Mouse (Mus musculus): ENCODE data around the gene Psen2.

Psen2 gene

DNA sequence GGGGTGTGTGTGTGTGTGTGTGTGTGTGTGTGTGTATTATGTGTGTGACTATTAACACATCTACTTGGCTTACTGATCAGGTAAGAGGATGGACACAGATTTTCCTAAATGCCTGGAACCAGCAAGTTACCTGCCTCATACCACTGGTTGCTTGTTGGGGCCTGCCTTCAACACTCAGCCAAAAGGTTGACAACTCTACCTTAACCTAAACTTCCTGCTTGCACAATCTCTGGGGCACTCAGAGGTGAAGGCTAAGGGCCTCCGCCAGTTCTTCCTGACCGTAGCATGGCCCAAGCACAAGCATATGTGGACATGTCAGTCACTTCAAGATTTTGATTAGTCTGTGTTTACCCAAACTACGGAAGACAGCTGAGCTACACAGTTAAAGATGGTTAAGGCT, 65.3 kb downstream of the Psen2 start:
- DNase-seq (ENCODE audit: low spot score in 2 of 2): no peak

DNA sequence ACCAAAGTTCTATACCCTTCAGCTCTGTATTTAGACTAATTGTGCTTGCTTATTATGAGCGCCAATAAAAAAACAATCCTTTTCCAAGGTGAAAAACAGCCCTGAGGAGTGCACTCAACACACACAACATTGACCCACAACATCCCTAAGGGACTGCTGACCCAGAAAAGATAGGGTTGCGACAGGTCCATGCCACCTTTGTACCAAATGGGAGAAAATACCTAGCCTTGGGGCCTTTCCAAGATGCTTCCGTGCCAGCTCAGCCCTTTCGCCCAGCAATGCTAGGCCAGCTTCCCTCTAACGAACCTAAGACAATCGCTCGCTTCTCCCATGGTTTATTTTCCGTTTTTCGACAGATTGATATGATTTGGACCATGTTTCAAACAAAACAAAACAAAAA, 66.7 kb downstream of the Psen2 start:
- DNase-seq (ENCODE audit: low spot score in 2 of 2): no peak

DNA sequence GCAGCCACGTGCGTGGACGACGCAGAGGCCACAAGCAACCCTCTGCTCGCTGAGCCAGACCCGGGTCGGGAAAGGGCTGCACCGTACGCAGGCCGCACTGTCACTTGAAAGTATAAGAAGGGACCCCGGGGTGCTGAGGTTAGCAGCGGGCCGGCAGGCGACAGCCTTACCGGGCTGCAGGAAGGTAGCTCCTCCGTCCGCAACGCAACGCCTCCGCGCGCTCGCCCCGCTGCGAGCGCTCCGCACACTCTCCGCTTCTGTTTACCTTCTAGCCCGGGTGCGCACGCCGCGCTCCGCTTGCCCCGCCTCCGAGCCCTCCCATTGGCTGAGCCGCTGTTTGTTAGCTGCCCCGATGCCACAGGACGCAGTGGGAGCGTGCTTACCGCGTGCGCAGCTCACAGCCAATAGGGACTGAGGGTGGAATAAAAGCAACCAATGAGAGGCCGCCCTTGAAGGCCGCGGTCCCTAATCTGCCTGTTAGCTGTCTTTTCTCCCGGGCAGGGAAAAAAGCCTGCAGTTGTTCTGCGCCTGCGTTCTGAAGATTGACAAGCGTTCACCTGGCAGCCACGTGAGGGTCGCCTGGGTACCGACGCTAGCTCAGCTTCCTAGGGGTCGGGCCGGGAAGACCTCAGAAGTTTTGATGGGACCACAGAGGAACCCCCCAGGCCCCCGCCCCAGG, 67.4 kb downstream of the Psen2 start:
- DNase-seq (ENCODE audit: low spot score in 2 of 2): peak; percentile 98 to 99

DNA sequence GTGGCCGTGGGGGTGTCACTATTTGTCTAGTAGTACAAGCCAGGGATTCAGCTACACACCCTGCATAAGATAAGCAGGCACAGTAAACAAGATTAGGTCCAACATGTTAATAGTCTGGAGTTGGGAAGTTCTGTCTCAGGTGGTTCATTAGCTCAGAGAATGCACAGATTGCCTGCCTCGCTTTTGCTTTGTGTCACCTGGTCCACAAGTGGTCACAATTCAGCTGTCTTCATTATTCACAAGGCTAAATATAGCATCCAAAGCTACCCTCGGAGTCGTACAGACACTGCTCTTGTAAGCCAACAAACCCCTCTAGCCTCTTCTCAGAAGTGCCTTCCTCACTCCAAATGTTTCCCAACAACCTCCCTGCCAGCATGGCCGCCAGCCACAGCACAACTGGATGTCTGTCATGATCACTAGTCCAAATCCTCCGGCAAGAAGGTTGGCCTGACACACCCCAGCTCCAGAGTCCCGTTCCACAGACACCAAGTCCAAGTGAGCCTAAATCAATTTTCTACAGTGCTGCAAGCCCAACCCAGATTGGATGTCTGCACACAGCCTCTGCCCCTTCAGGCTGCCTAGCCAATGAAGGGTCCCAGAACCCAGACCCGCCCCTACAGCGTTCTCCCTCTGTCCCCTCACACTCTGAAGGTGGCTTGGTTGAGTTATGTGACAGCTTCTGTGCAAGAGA, 68.3 kb downstream of the Psen2 start:
- DNase-seq (ENCODE audit: low spot score in 2 of 2): no peak

DNA sequence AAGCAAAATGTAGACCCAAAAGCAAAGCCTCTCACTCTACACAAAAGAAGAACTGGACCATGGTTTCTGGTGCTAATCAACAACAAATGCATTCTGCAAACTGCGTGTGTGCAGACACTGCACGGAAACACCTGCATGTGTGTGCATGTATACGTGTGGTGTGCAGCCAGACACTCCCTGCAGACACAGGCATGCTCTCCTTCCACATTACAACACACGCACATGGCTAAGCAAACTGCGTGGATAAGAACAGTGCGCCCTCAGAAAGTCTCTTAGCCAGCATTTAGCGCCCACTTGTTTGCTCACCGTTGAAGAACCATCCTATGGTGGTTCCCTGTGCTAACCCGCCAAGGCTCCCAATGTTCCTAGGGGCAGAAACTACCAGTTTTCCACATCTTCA, 69.2 kb downstream of the Psen2 start:
- no peak for DNase-seq (ENCODE audit: low spot score in 2 of 2)

DNA sequence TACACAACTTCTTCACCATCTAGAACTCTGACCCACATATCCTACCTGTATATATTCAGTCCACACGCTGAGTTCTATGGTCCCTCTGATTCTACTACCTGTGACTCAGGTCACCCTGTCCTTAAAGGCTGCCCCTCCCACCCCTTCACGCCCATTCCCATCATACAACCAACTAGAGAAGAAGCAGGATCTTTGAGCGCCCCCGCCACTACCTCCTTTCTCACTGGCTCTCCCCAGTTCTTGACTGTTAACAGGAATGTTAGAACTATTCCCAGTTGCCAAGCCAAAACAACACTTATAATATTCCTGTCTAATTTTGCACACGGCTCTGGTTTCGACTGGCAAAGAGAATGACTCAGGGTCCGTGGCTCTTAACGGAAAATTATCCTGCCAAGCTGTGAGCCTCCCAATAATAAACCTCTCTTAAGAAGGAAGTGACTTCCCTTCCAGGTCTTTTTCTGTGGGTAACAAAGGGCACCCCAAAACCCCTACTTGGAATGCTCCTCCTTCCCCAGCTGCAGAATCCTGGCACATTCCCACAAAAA, 69.8 kb downstream of the Psen2 start:
- no peak for DNase-seq (ENCODE audit: low spot score in 2 of 2)

DNA sequence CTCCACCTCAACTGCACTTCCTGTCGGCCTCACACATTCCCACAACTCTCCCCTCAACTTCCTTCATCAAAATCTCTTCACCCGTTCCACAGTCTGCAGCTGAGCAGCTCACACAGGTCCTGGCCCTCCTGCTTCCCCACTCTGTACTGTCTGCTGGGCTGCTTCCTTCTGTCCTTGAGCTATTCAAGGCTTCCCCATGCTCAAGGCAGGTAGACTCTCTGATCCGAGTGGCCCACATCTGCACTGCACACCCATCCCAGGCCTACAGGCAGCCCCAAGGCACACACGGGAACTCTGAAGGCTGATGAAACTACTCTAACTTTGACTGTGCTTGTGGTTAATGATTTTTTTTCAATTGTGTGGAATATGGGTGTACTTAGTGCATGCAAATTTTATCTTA, 70.4 kb downstream of the Psen2 start:
- no peak for DNase-seq (ENCODE audit: low spot score in 2 of 2)

DNA sequence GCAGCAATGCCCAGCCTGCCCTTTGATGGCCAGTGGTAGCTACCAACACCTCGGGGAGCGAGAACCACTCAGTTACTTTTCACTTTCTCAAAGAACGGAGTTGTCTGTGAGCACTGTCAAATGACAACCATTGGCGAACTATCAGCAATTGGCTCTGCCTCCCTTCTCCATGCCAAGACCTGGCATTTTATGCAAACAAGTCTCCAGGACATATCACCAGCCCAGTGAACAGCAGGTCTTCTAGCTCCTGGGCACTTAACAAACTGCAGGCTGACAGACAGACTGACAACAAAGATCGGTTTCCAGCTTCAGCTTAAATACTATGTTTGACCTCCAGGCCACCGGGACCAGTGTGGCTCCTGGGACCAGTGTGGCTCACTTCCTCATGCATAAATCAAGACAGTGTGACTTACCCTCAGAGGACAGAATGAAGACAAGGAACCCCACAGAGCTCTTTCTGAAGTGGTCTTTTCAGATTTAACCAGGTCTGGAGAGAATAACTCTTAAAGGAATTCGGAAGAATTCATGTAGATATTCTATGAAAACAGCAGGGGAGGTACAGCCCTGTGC, 71.5 kb downstream of the Psen2 start:
- DNase-seq (ENCODE audit: low spot score in 2 of 2): no peak

DNA sequence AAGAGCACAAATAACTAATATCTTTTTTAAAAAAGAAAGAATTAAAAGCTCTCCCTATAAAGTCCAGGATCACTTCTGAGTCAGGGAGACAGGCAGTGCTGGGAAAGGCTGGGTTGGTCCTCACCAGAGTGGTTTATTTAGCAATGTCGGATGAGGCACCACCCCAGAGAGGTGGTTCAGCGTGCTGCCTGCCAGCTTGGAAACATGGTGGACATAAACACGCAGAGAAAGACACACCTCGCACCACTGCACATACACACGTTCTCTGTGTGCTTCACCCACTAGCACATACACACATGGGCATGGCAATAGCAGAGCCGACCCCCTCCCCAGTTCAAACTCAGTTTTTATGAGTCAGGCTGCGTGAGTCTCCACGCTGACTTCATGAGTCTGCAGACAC, 72.1 kb downstream of the Psen2 start:
- no peak for DNase-seq (ENCODE audit: low spot score in 2 of 2)

DNA sequence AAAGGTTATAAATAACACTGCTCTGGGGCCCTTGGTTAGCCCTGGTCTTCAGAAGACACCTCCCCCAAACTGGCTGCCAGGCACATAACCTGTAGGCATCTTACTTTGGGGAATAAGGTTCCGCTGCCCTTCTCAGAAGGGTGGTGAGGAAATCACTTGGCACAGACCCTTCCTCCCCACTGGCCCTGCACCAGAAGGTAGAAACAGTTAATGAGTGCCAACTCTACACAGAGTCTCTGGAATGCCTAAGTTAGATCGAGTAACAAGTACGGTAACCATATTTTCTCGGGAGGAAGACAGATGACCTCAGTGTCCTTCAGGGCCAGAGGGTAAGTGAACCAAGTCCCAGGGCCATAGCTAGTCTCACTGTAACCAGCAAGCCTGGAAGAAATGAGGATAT, 74.3 kb downstream of the Psen2 start:
- no peak for DNase-seq (ENCODE audit: low spot score in 2 of 2)

DNA sequence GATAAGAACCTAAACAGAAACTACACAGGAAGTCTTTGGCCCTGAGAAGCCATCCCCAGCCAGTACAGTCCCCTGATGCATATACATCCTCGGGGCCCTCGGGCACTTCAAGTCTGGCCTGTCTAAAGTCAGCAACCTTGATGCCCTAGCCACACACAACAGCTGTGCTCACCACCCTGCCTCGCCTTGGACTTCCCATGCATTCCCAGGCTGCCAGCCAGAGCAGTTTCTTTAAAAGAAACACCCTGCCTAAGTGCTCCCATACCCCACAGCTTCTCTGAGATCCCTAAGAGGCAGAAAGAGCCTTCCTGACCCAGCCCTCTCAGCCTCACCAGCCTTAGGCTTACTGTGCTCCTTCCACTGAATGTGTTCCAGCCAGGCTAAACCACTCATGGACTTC, 76.9 kb downstream of the Psen2 start:
- DNase-seq (ENCODE audit: low spot score in 2 of 2): no peak

DNA sequence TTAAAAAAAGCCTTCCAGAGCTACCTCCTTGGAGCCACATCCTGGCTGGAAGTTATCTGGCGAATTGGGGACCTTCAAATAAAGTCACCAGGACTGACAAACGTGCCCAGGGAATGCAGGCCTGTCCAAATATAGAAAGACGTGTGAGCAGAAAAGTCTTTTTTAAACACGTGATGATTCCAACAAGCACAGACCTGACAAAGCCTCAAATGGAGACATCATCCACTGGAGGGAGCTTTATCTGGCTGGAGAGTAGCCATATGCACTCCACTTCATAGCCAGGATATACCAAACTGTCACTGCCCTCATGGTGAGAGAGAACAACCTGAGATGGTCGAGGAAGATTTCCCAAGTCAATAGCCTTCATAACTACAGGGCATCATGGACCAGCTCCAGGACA, 77.4 kb downstream of the Psen2 start:
- DNase-seq (ENCODE audit: low spot score in 2 of 2): no peak

DNA sequence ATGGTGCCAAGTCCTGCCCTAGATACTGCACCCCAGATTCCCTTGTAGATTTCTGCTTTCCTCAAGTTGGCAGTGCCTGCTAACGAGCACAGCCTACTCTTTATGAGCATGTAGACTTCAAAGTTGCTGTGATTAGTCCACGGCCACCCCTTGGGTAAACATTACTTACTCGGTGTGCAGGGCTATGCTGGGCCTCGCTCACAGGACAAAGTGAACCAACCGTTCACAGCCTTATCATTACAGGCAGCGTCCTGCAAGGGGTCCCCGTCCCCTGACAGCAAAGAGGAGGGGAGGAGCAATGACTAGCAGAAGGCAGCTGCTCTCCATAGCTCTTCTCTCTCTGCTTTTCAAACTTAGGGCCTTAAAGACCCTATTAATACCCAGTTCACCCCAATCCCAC, 78.5 kb downstream of the Psen2 start:
- DNase-seq (ENCODE audit: low spot score in 2 of 2): no peak

DNA sequence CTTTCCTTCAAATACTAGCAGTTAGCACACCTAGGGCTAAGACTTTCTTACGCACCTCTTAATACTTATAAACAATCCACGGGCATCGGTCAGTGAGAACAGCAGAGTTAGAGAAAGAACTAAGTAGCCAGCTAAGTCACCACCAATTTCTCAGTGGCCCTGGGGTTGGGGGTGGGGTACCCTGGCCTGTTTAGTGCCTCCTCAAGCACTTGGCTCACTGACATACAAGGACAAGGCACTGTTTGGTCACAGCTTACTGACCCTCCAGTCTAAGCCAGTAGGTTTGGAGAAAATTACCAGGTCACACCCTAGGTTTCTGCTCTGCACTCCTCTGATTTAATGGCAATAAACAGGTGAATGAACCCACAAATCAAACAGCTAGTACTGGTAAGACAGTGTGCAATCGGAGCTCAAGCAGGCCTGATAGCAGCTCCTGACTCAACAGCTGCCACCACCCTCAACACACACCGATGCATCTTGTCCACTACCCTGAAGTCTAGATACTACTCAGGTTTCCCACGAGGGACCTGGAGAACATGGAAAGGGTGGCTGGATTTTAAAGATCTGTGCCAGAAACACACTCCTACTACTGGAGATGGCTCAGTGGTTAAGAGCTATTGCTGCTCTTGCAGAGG, 79.6 kb downstream of the Psen2 start:
- no peak for DNase-seq (ENCODE audit: low spot score in 2 of 2)

DNA sequence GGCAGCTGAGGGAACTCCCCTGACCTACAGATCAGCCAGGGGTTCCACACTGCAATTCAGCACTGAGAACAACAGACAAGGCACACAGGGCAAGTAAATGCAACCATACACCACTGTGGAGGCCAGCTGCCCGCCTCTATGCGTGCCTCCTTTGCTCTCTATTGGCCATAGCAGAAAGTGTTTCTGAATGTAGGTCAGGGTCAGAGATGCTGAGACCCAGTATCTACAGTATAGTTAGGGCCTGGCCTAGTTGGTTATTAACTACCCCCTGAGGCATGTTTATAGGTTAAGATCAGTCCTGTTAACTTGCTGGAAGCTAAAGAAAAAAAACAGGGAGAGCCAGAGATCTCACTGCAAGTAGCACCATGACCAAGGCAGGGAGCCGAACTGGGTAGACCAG, 80.5 kb downstream of the Psen2 start:
- no peak for DNase-seq (ENCODE audit: low spot score in 2 of 2)

DNA sequence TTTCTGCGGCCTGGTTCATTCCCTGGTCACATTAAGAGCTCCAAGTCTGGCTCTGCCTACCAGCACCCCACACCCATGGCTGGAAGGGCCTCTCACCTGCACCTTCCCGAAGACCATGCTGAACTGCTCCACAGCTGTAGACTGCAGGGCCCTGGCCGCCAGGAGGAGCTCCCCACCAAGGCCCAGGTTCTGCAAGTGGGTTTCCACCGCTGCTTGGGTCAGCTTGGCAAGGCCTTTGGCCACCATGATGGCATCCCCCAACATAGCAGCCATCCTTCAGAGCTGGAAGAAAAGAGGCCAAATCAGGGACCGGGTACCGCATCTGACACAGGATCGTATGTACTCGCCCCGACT, 81.3 kb downstream of the Psen2 start:
- DNase-seq (ENCODE audit: low spot score in 2 of 2): no peak

DNA sequence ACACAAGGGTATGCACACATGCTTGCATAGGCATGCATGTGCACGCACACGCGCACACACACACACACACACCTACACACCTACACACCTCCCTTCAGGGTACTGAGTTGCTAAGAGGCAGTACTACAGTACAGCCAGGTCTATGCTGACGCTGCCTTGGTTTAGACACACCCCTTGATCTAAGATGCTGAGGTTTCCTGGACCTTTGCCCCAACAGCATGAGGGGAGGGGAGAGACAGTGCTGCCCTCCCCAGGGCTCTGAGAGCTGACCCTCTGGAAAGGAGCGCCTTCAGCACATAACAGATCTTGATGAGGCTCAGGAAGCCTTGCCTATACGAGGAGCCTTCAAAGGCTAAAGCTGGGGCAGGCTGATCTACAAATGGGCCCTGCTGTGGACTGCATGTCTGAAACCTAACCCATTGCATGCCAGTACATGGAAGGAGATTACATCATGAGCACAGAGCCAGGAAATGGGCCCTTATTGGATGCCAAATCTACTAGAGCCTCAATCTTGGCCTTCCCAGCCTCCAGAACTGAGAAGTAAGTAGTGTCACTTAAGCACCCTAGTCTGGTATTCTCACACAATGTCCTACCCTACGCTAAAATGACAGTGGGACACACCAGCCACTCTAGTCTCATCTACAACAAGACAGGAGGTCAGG, 81.8 kb downstream of the Psen2 start:
- DNase-seq (ENCODE audit: low spot score in 2 of 2): no peak

DNA sequence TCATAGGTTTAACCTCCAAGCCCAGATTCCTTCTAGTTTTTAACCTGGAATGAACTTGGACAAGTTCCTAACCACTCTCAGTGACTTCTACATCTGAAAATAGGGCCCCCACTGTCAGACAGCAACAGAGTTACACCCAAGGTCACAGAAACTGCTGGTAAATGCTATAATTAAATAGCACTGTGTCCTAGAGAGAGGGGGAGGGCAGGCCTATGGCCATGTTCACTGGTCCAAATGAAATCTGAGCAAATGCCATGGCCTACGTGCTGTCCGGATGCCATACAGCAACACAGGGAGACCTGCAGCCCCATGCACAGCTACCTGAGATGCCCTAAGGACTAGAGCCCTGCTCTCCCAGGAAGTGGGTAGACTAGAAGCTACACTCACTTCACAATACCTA, 83.4 kb downstream of the Psen2 start:
- no peak for DNase-seq (ENCODE audit: low spot score in 2 of 2)

DNA sequence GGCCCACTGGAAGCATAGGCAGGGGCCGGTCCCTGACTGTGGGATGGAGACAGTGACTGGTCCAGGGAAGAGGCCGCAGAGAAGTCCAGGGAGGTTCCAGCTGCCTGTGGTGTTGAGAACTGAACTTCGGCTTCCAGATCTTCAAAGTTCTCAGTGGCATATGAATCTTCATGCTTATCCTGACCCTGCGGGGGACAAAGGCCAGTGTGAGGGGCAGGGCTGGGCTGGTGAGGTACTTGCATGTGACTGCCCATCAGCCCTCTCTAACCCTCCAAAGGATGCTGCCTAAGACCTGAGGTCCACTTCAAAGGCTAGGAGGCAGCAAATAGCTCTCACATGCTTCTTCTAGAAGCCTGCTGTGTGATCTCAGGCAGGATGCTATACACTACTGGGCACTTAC, 84.1 kb downstream of the Psen2 start:
- no peak for DNase-seq (ENCODE audit: low spot score in 2 of 2)

DNA sequence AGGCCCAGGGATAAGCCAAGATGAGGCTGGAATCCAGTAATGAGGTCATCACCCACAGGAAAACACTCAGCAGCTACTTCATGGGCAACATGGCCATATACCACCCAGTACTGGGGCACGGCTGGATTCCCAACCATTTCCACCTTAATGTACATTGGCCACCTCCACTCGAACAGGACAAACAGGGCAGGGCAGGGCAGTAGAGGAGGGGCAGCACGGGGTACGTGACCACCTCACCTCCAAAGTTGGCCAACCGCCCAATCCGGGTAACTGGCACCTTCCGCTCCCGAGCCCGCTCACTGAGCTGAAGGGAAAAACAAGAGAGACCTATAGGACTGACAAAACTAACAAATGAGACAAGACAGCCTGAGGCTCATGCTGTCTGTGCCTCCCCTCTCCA, 84.9 kb downstream of the Psen2 start:
- no peak for DNase-seq (ENCODE audit: low spot score in 2 of 2)

All from right cerebral cortex, adult 2 months (tissue).